8 mouse cellular contexts compared by ENCODE assay signal in genomic region chr12:100520794-100521186, GRCm38 (mm10). TPM values are rescaled to one million over a fixed set of nuclear protein-coding genes. Genes with fewer than 3 reads are reported as not detected.
A peak's percentile ranks its signal among the peaks of the same experiment; 100 is the strongest.
DNase-seq lines count a peak whose midpoint lies in the region; ATAC-seq and TF ChIP-seq lines count a peak whose summit lies in the region.

Gene Ttc7b (minus strand): TSS chr12:100520826.

- peak within 1 kb of the TSS; percentile 83 for H3K27ac ChIP-seq in forebrain, embryonic 16.5 days (ENCODE audit: low read length)

- no peaks in the 10 kb centered on the region for H3K36me3 ChIP-seq in forebrain, embryonic 16.5 days (ENCODE audit: control insufficient read depth, insufficient read depth)

- peak within 1 kb of the TSS; percentile 100 for H3K9ac ChIP-seq in forebrain, embryonic 16.5 days (replicated peaks; ENCODE audit: low read depth, low read length)

- peak within 1 kb of the TSS; percentile 84 for H3K4me2 ChIP-seq in forebrain, embryonic 16.5 days (ENCODE audit: low read length)

- WGBS in forebrain, embryonic 16.5 days = 3% methylated on average over 34 of the region's 42 CpGs

- ATAC-seq in frontal cortex, adult (ENCODE audit: low TSS enrichment) = peak; percentile 71
- peak; percentile 54 for ATAC-seq in forebrain, embryonic 16.5 days
- peak; percentile 43 to 60; a peak in 3 of 4 replicates for ATAC-seq in hematopoietic stem cell, adult 5-6 weeks (replicated peaks in 1 of 2; ENCODE audit: insufficient read depth in 1 of 2, low FRiP score in 2 of 2, low TSS enrichment in 1 of 2, low read depth in 1 of 2, poor library complexity in 2 of 2, severe bottlenecking in 2 of 2)

- TF ChIP-seq POLR2A in brain, embryonic 14.5 days (IDR thresholded peaks at IDR 0.05; ENCODE audit: borderline replicate concordance, extremely low read depth, insufficient read depth, insufficient read length, poor library complexity, severe bottlenecking) = no peak

- H3K27me3 ChIP-seq in forebrain, embryonic 16.5 days (replicated peaks; ENCODE audit: control insufficient read depth, insufficient read depth, low read length) = no peaks in the 10 kb centered on the region

- H3K9me3 ChIP-seq in forebrain, embryonic 16.5 days (ENCODE audit: control insufficient read depth, low read length) = no peaks in the 10 kb centered on the region

- peak; percentile 50; the same call in 1 of the 2 replicates for TF ChIP-seq CTCF in brain, embryonic 14.5 days (IDR thresholded peaks at IDR 0.05; ENCODE audit: borderline replicate concordance, extremely low read depth, insufficient read depth, insufficient read length)

- H3K4me1 ChIP-seq in forebrain, embryonic 16.5 days (replicated peaks; ENCODE audit: control insufficient read depth, insufficient read depth, low read length) = peaks cover 21% of the 10 kb centered on the region

- no peak for DNase-seq in frontal cortex, postnatal 25 days (ENCODE audit: low spot score in 2 of 2)
- DNase-seq in brain, embryonic 14.5 days (ENCODE audit: low read depth) = peak; percentile 48
- DNase-seq in layer of hippocampus, postnatal 10 days (ENCODE audit: low spot score in 2 of 2) = peak; percentile 44 to 69
- peak; percentile 58 for DNase-seq in lung, postnatal 10 days
- peak; percentile 40 for DNase-seq in retina, adult 2 months (ENCODE audit: low read depth, low spot score)

- peak within 1 kb of the TSS; percentile 91 for H3K4me3 ChIP-seq in forebrain, embryonic 16.5 days (replicated peaks; ENCODE audit: low read length)

RNA-seq across cellular contexts. Expression of gene Ttc7b, which starts in this region (rescaled TPM):
- polyA plus RNA-seq in brain, embryonic 14.5 days (2012; rRNA removed) = 41.6 and 44.5 TPM in 2 replicates
- 5.4 and 7.4 TPM in 2 replicates for polyA plus RNA-seq in forebrain, embryonic 16.5 days (2015; fragmentation: Nextera tagmentation; extraction: Ambion mirVana)
- 23.4 TPM in 2 replicates for total RNA-seq in hematopoietic stem cell, adult 5-6 weeks (2017)
- 100 to 1,000 TPM; 110 to 121 TPM for total RNA-seq in layer of hippocampus, postnatal 10 days (2021)

Comparison
In these comparisons a context has a peak if more than half of its experiments do, and no peak if none do; other contexts are left out.
1. DNase-seq: peak in brain, embryonic 14.5 days (single experiment), layer of hippocampus, postnatal 10 days (2 of 2), lung, postnatal 10 days (single experiment) and retina, adult 2 months (single experiment); none in frontal cortex, postnatal 25 days (0 of 2).
2. Peak in every context shown above with its lines, with median percentiles within 50 percentile points of each other: ATAC-seq.